ENCODE assay signal across 13 mouse cellular contexts in the genomic region with DNA sequence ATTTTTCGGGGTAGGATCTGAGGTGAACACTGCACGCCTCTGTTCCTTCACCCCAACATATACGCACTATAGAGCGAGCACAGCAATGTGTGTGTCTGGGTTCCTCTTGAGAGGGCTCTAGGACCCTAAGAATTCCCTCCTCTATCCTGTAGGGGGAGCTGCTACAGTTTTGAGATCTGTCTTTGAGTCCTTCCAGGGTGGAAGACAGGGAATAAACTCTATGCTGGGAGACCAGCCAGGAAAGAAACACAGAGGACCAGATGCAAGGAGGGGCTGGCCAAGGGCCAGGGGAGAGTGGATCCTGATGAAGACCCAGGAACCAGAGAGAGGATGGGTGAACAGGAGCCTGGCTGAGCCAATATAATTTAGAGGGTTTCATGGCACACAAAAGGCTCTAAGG. TPM values are rescaled to one million over a fixed set of nuclear protein-coding genes. Genes with fewer than 3 reads are reported as not detected.
A peak's percentile ranks its signal among the peaks of the same experiment; 100 is the strongest.
DNase-seq lines count a peak whose midpoint lies in the region; ATAC-seq lines count a peak whose summit lies in the region.
"Had no signal": no experiment of that assay in that cellular context is flagged by ENCODE, and none has a peak within 500 bp of the region (broad histone marks: within the 10 kb centered on the region; RNA-seq: fewer than 3 reads in every experiment).

No protein-coding gene starts in this region.

- H3K27ac ChIP-seq in kidney, embryonic 16.5 days (ENCODE audit: low read length), result no peak overlapping the region
- H3K27ac ChIP-seq in midbrain, embryonic 10.5 days (replicated peaks), result no peak overlapping the region
- H3K27ac ChIP-seq: embryonic facial prominence, embryonic 15.5 days; heart, embryonic 13.5 days had no signal

- no peaks in the 10 kb centered on the region for H3K9me3 ChIP-seq in kidney, embryonic 16.5 days (ENCODE audit: low read length)
- no peaks in the 10 kb centered on the region for H3K9me3 ChIP-seq in midbrain, embryonic 10.5 days (replicated peaks)
- H3K9me3 ChIP-seq: embryonic facial prominence, embryonic 15.5 days; heart, embryonic 13.5 days had no signal

- peak; percentile 68 to 72 for DNase-seq in cerebellum, postnatal 10 days
- no peak for DNase-seq in cerebellum, postnatal 36 days
- DNase-seq in kidney, adult 11 months, result peak; percentile 36
- peak; percentile 83 for DNase-seq in MN1 (ENCODE audit: low spot score)
- peak; percentile 47 for DNase-seq in kidney, postnatal 14 days
- DNase-seq in urinary bladder, postnatal 10 days (ENCODE audit: low spot score), result no peak
- DNase-seq in midbrain, embryonic 10.5 days (ENCODE audit: low spot score), result no peak
- DNase-seq: adrenal gland, postnatal 36 days; B cell, adult 2 months had no signal

- WGBS in kidney, embryonic 16.5 days, result 84% methylated on average over 4 of the region's 4 CpGs
- WGBS in midbrain, embryonic 10.5 days, result 81% methylated on average over 4 of the region's 4 CpGs

- no peaks in the 10 kb centered on the region for H3K36me3 ChIP-seq in kidney, embryonic 16.5 days (ENCODE audit: insufficient read depth, low read length)
- H3K36me3 ChIP-seq in midbrain, embryonic 10.5 days, result no peaks in the 10 kb centered on the region
- H3K36me3 ChIP-seq: embryonic facial prominence, embryonic 15.5 days; heart, embryonic 13.5 days had no signal

- H3K27me3 ChIP-seq in kidney, embryonic 16.5 days (ENCODE audit: insufficient read depth, low read length), result 0 out of 2 replicates have a peak, but pooled peaks cover 2% of the 10 kb centered on the region
- H3K27me3 ChIP-seq in midbrain, embryonic 10.5 days (ENCODE audit: low read depth, poor library complexity, severe bottlenecking), result peaks cover 27% of the 10 kb centered on the region
- H3K27me3 ChIP-seq: embryonic facial prominence, embryonic 15.5 days had no signal

- ATAC-seq in kidney, embryonic 16.5 days (ENCODE audit: low FRiP score, low TSS enrichment), result no peak

- no peak overlapping the region for H3K4me3 ChIP-seq in kidney, embryonic 16.5 days (ENCODE audit: low read length)
- H3K4me3 ChIP-seq in midbrain, embryonic 10.5 days, result no peak overlapping the region
- H3K4me3 ChIP-seq: embryonic facial prominence, embryonic 15.5 days; heart, embryonic 13.5 days had no signal

- no peak overlapping the region for H3K4me2 ChIP-seq in kidney, embryonic 16.5 days (replicated peaks; ENCODE audit: low read depth, low read length)
- H3K4me2 ChIP-seq: embryonic facial prominence, embryonic 15.5 days; heart, embryonic 13.5 days had no signal

- no peak overlapping the region for H3K9ac ChIP-seq in kidney, embryonic 16.5 days (replicated peaks; ENCODE audit: low read length)
- H3K9ac ChIP-seq: embryonic facial prominence, embryonic 15.5 days; heart, embryonic 13.5 days had no signal

- peaks cover 29% of the 10 kb centered on the region for H3K4me1 ChIP-seq in kidney, embryonic 16.5 days (ENCODE audit: insufficient read depth, low read length)
- H3K4me1 ChIP-seq in midbrain, embryonic 10.5 days, result peaks cover 15% of the 10 kb centered on the region

RNA-seq across cellular contexts. Expression of a gene that starts 40.5 kb away (rescaled TPM):
- 41.1 and 44.3 TPM in 2 replicates for polyA plus RNA-seq in kidney, embryonic 16.5 days (2015; fragmentation: Nextera tagmentation; extraction: Ambion mirVana)
- 0.05 TPM in 1 of 2 replicates, not detected in the other for polyA plus RNA-seq in midbrain, embryonic 10.5 days (2016; fragmentation: Nextera tagmentation; extraction: Ambion mirVana)
- polyA plus RNA-seq: heart, embryonic 13.5 days; limb, embryonic 11.5 days had no signal

Comparison
In these comparisons a context has a peak if more than half of its experiments do, and no peak if none do; other contexts are left out.
1. DNase-seq: peak in cerebellum, postnatal 10 days (2 of 2), kidney, adult 11 months (single experiment), MN1 (single experiment) and kidney, postnatal 14 days (single experiment); none in cerebellum, postnatal 36 days (0 of 2), urinary bladder, postnatal 10 days (single experiment) and midbrain, embryonic 10.5 days (single experiment).
2. RNA of a gene that starts 40.5 kb away (polyA plus RNA-seq): 41.1 to 44.3 TPM in kidney, embryonic 16.5 days; 0.05 TPM in midbrain, embryonic 10.5 days; every median in the first group is over 10 times any median in the second.